Mouse (Mus musculus): ENCODE measurements around the gene 4921536K21Rik. TPM values are rescaled to one million over a fixed set of nuclear protein-coding genes. Genes with fewer than 3 reads are reported as not detected.

4921536K21Rik gene
- 0.25 and 0.47 TPM in 2 replicates for total RNA-seq (2017)

- ATAC-seq (ENCODE audit: extremely low read depth, insufficient number of reproducible peaks, low FRiP score, poor library complexity, severe bottlenecking), result peak; percentile 95
Measured at GRCm38 (mm10) chr11:3894406-3895281, at the start of gene 4921536K21Rik, which contains the start of gene Dusp18. TSS of gene 4921536K21Rik (minus strand) at chr11:3895098. TSS of gene Dusp18 (plus strand) at chr11:3895240.

DNA sequence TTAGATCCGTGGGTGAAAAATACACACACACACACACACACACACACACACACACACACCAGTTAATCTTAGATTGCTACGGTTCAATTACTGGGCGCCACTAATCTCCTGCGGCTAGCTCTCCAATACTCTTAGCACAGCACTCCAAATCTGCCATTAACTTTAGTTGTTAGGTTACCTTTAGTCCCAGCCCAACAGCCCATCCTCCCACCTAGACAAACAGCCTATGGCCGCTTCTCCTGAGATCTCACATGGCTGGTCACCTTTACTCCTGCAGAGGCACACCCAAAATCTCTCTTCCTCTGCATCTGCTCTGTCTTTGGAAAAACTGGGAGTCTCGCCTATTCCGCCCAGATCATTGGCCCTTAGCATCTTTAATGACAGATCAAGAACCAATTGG lies 46.5 kb upstream of the 4921536K21Rik start:
- no peak for ATAC-seq (ENCODE audit: extremely low read depth, insufficient number of reproducible peaks, low FRiP score, poor library complexity, severe bottlenecking)

DNA sequence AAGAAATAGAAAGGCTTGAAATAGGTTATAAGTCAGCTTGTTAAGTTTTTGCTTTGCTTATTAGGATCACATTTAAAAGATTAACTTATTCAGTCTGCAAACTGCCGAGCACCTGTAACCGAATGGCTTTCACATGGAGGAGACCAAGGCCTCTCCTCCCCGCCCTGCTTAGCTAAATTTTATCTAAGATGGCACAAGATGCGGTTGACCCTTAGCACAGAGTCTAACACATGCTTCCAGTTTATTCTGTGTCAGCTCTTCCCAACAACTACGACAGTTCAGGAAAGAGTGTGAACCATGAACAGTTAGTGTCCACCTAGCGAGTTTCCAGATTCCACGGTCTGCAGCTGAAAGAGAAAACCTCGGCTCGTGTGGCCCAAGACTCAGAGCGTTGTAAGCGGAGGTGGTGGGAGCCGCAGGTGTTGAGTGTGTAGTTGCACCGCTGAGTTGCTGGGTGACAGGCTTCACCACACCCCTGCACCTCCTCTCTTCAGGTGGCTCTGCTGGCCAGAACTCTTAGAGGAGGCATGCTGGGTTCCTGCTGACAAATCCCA lies 42.5 kb upstream of the 4921536K21Rik start:
- no peak for ATAC-seq (ENCODE audit: extremely low read depth, insufficient number of reproducible peaks, low FRiP score, poor library complexity, severe bottlenecking)

DNA sequence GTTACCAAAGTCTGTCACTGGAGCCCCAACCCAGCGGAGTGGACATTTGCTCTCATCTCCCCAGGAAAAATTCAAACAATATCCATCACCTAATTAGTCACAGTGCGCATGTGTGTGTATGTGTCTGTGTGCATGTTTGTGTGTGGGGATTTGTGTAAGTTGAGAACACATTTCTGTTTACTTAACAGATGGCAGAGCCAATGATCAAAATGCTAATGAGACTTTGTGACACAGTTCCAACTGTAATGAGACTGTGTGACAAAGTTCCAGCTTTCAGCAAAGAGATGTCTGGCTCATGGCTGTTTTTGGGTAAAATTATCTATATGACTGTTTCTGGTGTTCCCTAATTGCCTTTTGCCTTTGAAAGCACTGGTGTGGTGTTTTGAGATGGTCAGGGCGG lies 41.4 kb upstream of the 4921536K21Rik start:
- ATAC-seq (ENCODE audit: extremely low read depth, insufficient number of reproducible peaks, low FRiP score, poor library complexity, severe bottlenecking), result no peak

DNA sequence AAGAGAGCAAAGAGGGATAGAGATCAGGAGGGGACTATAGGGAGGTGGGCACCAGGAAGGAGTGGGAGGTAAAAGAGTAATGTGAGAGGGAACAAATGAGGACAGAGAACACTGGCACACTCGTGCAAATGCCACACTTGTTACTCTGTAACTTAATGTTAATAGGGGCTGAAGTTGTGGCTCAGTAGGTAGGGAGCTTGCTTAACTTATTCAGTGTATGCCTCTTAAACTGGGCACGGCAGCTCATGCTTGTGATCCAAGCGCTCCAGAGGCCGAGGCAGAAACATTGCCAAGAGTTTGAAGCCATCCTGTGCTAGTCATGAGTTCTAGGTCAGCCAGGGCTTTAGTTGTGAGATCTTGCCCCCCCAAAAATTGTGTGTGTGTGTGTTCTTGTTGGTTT lies 40.2 kb upstream of the 4921536K21Rik start:
- no peak for ATAC-seq (ENCODE audit: extremely low read depth, insufficient number of reproducible peaks, low FRiP score, poor library complexity, severe bottlenecking)

DNA sequence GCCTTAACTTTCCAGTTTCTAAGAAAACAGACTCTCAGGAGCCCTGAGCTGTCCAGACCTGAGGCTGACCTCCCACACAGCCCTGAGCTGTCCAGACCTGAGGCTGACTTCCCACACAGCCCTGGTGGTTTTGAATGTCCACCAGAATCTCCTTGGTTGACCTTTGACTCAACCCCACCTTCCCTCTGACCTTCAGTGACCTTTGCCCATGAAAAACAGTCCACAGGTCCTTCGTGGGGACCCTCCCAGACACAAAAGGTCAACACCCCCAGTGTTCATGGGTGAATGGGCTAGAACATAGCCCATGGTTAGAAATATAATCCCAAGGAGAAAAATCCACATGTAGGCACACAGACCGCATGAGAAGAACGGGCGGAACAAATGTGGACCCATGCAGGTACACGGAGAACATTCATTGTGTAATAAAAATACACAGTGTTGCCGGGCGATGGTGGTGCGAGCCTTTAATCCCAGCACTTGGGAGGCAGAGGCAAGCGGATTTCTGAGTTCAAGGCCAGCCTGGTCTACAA lies 38.9 kb upstream of the 4921536K21Rik start:
- ATAC-seq (ENCODE audit: extremely low read depth, insufficient number of reproducible peaks, low FRiP score, poor library complexity, severe bottlenecking), result no peak

GRCm38 (mm10) chr11:3931511-3932211 lies 36.8 kb upstream of the 4921536K21Rik start, which contains the start of gene Tcn2:
TSS of gene Tcn2 (minus strand) at chr11:3932159.
- peak; percentile 80 for ATAC-seq (ENCODE audit: extremely low read depth, insufficient number of reproducible peaks, low FRiP score, poor library complexity, severe bottlenecking)

GRCm38 (mm10) chr11:3930931-3931330 lies 36.0 kb upstream of the 4921536K21Rik start:
- no peak for ATAC-seq (ENCODE audit: extremely low read depth, insufficient number of reproducible peaks, low FRiP score, poor library complexity, severe bottlenecking)

DNA sequence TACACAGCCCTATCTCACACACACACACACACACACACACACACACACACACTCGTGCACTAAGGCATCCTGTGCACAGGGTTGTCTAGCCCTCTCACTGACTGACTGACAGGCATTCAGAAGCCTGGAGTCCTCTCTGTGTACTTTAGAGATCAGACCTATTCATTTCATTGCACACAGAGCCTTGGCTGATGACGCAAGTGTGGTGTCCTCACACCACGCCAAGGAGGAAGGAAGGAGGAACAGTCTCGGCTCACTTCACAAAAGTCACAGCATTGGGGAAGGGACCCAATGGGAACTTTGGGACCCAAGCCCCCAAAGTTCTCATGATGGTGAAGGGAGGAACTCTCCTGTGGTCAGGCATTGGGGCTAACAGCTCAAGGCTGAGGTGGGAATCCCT lies 35.1 kb upstream of the 4921536K21Rik start:
- peak; percentile 77 for ATAC-seq (ENCODE audit: extremely low read depth, insufficient number of reproducible peaks, low FRiP score, poor library complexity, severe bottlenecking)

- ATAC-seq (ENCODE audit: extremely low read depth, insufficient number of reproducible peaks, low FRiP score, poor library complexity, severe bottlenecking), result no peak
Measured at GRCm38 (mm10) chr11:3925916-3926315, 31.0 kb upstream of the 4921536K21Rik start.

GRCm38 (mm10) chr11:3922731-3923130 lies 27.8 kb upstream of the 4921536K21Rik start:
- no peak for ATAC-seq (ENCODE audit: extremely low read depth, insufficient number of reproducible peaks, low FRiP score, poor library complexity, severe bottlenecking)

GRCm38 (mm10) chr11:3922115-3922514 lies 27.2 kb upstream of the 4921536K21Rik start:
- ATAC-seq (ENCODE audit: extremely low read depth, insufficient number of reproducible peaks, low FRiP score, poor library complexity, severe bottlenecking), result no peak

GRCm38 (mm10) chr11:3921281-3921850 lies 26.5 kb upstream of the 4921536K21Rik start:
- peak; percentile 72 for ATAC-seq (ENCODE audit: extremely low read depth, insufficient number of reproducible peaks, low FRiP score, poor library complexity, severe bottlenecking)

GRCm38 (mm10) chr11:3920476-3920875 lies 25.6 kb upstream of the 4921536K21Rik start:
- ATAC-seq (ENCODE audit: extremely low read depth, insufficient number of reproducible peaks, low FRiP score, poor library complexity, severe bottlenecking), result no peak

DNA sequence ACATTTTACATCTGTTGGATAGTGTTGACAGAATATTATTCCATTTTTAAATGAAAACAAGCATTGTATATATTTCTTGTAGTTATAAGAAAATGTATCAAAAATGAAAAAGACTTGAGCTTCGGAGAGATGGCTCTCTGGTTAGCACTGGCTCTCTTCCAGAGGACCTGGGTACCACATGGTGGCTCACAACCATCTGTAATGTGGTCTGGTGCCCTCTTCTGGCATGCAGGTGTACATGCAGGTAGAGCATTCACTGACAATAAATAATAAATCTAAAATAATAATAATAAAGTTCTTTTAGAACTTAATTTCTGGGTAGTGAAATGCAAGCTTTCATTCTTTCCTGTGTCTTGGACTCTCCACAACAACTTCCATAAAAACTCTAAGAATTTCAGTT lies 23.8 kb upstream of the 4921536K21Rik start:
- no peak for ATAC-seq (ENCODE audit: extremely low read depth, insufficient number of reproducible peaks, low FRiP score, poor library complexity, severe bottlenecking)

DNA sequence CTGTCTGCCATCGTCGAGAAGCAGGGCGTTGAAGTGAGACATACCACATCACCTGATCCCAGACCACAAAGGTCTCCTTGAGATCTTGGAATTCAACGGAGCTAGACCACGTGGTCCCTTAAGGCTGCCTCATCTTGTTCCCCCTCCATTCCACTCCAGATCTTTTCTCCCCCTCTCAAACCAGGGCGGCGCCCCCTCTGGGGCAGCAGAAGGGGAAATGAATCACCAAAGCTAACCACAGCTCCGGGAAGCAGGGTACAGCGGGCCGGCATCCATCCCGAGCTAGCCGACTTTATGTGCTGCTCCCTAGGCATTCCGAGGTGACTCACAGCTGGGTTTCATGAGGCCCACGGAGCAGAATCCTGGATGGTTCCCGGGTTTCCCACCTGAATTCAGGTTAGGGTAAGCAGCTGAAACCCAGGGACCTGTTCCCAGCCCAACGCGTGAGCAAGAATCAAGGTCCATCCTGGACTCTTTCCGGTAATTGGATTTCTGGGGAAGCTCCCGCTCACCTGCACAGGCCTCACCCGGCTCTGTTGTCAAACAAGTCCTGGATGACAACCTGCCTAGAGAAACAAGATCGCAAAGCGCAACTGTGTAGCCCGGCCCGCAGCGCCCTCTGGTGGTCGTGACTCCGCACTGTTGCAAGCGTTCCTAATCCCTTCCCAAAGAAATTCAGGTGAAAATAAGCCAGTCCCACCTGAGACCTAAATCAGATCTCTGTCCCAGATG lies 19.4 kb upstream of the 4921536K21Rik start, which contains the start of gene Slc35e4:
TSS of gene Slc35e4 (minus strand) at position 556 of the 732 bp plus-strand sequence.
- peak; percentile 69 for ATAC-seq (ENCODE audit: extremely low read depth, insufficient number of reproducible peaks, low FRiP score, poor library complexity, severe bottlenecking)

- peak; percentile 60 for ATAC-seq (ENCODE audit: extremely low read depth, insufficient number of reproducible peaks, low FRiP score, poor library complexity, severe bottlenecking)
Measured at GRCm38 (mm10) chr11:3913316-3914108, 18.6 kb upstream of the 4921536K21Rik start.

DNA sequence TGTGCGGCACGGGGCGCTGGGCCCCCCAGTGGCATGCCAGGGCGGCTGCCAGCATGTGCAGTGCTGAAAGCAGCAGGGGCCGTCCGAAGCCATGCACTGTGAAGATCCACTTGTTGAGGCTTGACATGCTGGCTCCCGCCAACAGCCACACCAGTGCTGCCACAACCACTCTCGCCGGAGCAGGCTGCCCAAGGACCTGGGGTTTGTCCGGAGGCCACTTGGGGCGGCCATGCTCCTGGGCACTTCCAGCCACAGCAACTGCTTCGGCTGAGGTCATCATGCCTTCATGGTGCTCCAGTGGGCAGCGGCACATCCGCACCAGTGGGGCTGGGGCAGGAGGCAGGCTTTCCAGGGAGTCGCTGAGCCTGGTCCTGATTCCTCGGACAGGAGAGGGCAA lies 18.0 kb upstream of the 4921536K21Rik start:
- no peak for ATAC-seq (ENCODE audit: extremely low read depth, insufficient number of reproducible peaks, low FRiP score, poor library complexity, severe bottlenecking)
